Mouse (Mus musculus) heart, embryonic 11.5 days (tissue): ENCODE measurements around the gene Atg7. TPM values are rescaled to one million over a fixed set of nuclear protein-coding genes. Genes with fewer than 3 reads are reported as not detected.

Source experiments
- ATAC-seq: fragments of 200-750 bp; cut with Nextera tagmentation; replicated peaks from 2 replicates; pipeline ENCODE4 v1.8.0; 2017; ENCODE audit warnings: moderate library complexity; ENCODE audit not compliant: insufficient number of reproducible peaks, low FRiP score, low TSS enrichment
- H3K27ac ChIP-seq: fragments of 300-500 bp; sonication (generic); 2 replicates; pipeline ENCODE4 v1.5.1; 2014; ENCODE audit warnings: mild to moderate bottlenecking, low read depth, low read length
- H3K27me3 ChIP-seq: fragments of 300-500 bp; sonication (generic); 2 replicates; pipeline ENCODE4 v1.6.1; 2014; ENCODE audit warnings: mild to moderate bottlenecking, low read length, mixed read lengths; ENCODE audit not compliant: control insufficient read depth, insufficient read depth
- H3K36me3 ChIP-seq: fragments of 300-500 bp; sonication (generic); 2 replicates; pipeline ENCODE4 v1.6.1; 2014; ENCODE audit warnings: mild to moderate bottlenecking, low read length, moderate library complexity, mixed read lengths; ENCODE audit not compliant: control insufficient read depth, insufficient read depth
- H3K4me1 ChIP-seq: fragments of 300-500 bp; sonication (generic); 2 replicates; pipeline ENCODE4 v1.6.1; 2014; ENCODE audit warnings: low read length; ENCODE audit not compliant: control insufficient read depth, insufficient read depth
- H3K4me2 ChIP-seq: fragments of 300-500 bp; sonication (generic); 2 replicates; pipeline ENCODE4 v1.6.1; 2014; ENCODE audit warnings: mild to moderate bottlenecking, moderate library complexity
- H3K4me3 ChIP-seq: fragments of 300-500 bp; sonication (generic); 2 replicates; pipeline ENCODE4 v1.5.1; 2014; ENCODE audit warnings: low read depth, low read length
- H3K9ac ChIP-seq: fragments of 300-500 bp; sonication (generic); 2 replicates; pipeline ENCODE4 v1.6.1; 2014; ENCODE audit warnings: mild to moderate bottlenecking, low read depth, low read length, moderate library complexity
- H3K9me3 ChIP-seq: fragments of 300-500 bp; sonication (generic); replicated peaks from 2 replicates; pipeline ENCODE4 v1.6.1; 2016; ENCODE audit warnings: low read length; ENCODE audit not compliant: control insufficient read depth
- WGBS: fragments of 180-500 bp; shearing (Covaris S2); extraction: QIAGEN DNeasy Blood & Tissue Kit; methylation state at CpG from one replicate; pipeline ENCODE4 v1.1.7; 2014; ENCODE audit not compliant: insufficient replicate concordance; 5-methylcytosine and 5-hydroxymethylcytosine counted together
- polyA plus RNA-seq: library from polyadenylated mRNA; unstranded; fragments of >200 nt; fragmentation: Nextera tagmentation; extraction: Ambion mirVana; gene quantifications from 2 replicates; pipeline ENCODE4 v1.2.1, GENCODE M21; 2014

Atg7 gene
- polyA plus RNA-seq, 1 experiment from 2014 or later, result 16.9 TPM

DNA sequence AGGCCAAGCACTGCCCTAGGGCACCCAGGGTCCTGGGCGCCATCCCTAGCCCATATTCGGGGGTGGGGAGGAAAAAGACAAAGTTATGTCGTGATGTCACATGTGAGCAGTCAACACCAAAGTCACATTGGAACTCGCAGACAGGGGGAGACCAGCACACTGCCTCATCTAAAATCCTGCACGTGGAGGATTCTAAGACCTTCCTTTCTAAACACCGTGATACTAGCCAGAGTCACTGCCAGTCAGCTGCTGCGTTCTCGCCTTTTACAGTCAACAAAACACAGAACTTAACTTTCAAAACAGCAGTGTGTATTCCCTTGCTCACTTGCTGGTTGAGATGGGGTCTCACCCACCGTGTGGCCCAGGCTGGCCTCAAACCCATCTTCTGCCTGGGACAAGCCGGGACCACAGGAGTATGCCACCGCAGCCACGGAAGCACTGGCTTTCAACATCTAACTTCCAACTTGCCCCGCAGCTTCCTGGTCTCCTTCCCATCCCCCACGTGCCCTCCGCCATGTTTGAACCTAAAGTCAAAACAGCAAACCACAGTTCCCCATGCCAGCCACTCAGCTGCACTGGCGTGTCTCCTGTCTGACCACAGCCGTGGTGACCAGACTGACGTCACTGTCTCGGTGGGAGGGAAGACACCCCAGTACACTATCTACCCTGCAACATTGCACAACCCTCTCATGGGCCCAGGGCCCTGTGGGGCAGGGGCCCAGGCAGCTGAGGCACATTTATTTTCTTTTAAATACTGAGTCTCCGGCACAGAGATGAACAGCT, 250.7 kb downstream of the Atg7 start:
- peaks cover 4% of the 10 kb centered on the region; the same call in 1 of the 2 replicates for H3K36me3 ChIP-seq
- H3K27ac ChIP-seq, result peak overlapping the region; percentile 32; the same call in 1 of the 2 replicates
- H3K9ac ChIP-seq, result no peak overlapping the region
- no peaks in the 10 kb centered on the region for H3K27me3 ChIP-seq
- H3K4me3 ChIP-seq, result no peak overlapping the region
- ATAC-seq, result peak; percentile 70
- WGBS, result 57% methylated on average over 20 of the region's 20 CpGs
- peaks cover 70% of the 10 kb centered on the region for H3K4me1 ChIP-seq
- H3K4me2 ChIP-seq, result no peak overlapping the region
- H3K9me3 ChIP-seq, result no peaks in the 10 kb centered on the region

GRCm38 (mm10) chr6:114894548-114895106, 251.7 kb downstream of the Atg7 start:
- no peak overlapping the region for H3K4me3 ChIP-seq
- H3K4me2 ChIP-seq, result no peak overlapping the region
- no peaks in the 10 kb centered on the region for H3K9me3 ChIP-seq
- WGBS, result 47% methylated on average over 4 of the region's 4 CpGs
- H3K4me1 ChIP-seq, result peaks cover 71% of the 10 kb centered on the region
- H3K27me3 ChIP-seq, result no peaks in the 10 kb centered on the region
- H3K9ac ChIP-seq, result no peak overlapping the region
- H3K36me3 ChIP-seq, result peaks cover 4% of the 10 kb centered on the region; the same call in 1 of the 2 replicates
- peak overlapping the region; percentile 32; the same call in 1 of the 2 replicates for H3K27ac ChIP-seq
- no peak for ATAC-seq

- no peak for ATAC-seq
- no peaks in the 10 kb centered on the region for H3K27me3 ChIP-seq
- WGBS, result 92% methylated on average over 7 of the region's 7 CpGs
- no peak overlapping the region for H3K4me2 ChIP-seq
- no peak overlapping the region for H3K4me3 ChIP-seq
- no peak overlapping the region for H3K9ac ChIP-seq
- H3K36me3 ChIP-seq, result peaks cover 4% of the 10 kb centered on the region; the same call in 1 of the 2 replicates
- no peak overlapping the region for H3K27ac ChIP-seq
- no peaks in the 10 kb centered on the region for H3K9me3 ChIP-seq
- H3K4me1 ChIP-seq, result peaks cover 74% of the 10 kb centered on the region
Measured at GRCm38 (mm10) chr6:114895191-114895590, 252.3 kb downstream of the Atg7 start.

DNA sequence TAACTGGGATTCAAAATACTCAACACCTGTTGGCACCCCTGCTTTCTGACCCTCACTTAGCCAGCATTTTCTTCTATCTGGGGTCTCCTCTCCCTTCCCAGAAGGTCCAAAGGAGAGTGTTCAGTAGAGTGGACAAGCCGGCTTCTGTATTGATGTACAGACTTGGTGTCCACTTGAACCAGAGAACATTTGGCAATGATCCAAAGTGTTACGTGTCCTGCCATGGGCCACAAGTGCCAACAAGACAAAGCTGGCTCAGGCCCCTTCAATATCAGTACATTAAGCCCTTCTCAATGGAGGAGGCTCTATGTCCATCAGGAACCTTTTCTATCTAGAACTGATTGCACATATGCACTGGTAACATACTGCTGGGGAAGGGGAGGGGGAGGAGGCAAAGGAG, 253.4 kb downstream of the Atg7 start:
- 48% methylated on average over 2 of the region's 2 CpGs for WGBS
- Histone ChIP-seq H3K27ac (no peak overlapping the region), H3K4me2 (no peak overlapping the region), H3K4me3 (no peak overlapping the region), H3K27me3 (no peaks in the 10 kb centered on the region), H3K36me3 (0 out of 2 replicates have a peak, but pooled peaks cover 4% of the 10 kb centered on the region), H3K9me3 (no peaks in the 10 kb centered on the region), H3K9ac (no peak overlapping the region), H3K4me1 (peaks cover 74% of the 10 kb centered on the region)
- ATAC-seq, result no peak

DNA sequence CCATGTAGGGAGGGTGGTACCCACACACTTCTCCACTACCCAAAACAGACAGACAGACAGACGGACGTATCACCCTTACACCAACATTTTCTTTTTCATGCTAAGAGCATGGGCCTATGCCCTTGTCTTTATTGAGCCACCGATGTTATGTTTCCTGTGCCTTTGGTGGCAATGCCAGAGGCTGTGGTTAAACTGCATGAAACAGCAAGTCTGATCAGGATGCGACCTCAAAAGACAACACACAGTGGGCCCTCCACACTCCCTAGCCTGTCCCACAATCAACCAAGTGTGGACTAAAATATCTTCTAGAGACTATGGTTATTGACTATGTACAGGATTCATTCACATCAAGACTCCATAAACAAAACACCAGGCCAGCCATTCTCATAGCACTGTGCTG, 256.1 kb downstream of the Atg7 start:
- H3K27me3 ChIP-seq, result no peaks in the 10 kb centered on the region
- H3K4me1 ChIP-seq, result peaks cover 74% of the 10 kb centered on the region
- ATAC-seq, result no peak
- H3K9ac ChIP-seq, result 0 out of 2 replicates have a peak overlapping the region, but pooled peaks have one; percentile 30
- 89% methylated on average over 4 of the region's 4 CpGs for WGBS
- no peak overlapping the region for H3K4me3 ChIP-seq
- H3K4me2 ChIP-seq, result no peak overlapping the region
- H3K27ac ChIP-seq, result peak overlapping the region; percentile 90
- 0 out of 2 replicates have a peak, but pooled peaks cover 4% of the 10 kb centered on the region for H3K36me3 ChIP-seq
- no peaks in the 10 kb centered on the region for H3K9me3 ChIP-seq

DNA sequence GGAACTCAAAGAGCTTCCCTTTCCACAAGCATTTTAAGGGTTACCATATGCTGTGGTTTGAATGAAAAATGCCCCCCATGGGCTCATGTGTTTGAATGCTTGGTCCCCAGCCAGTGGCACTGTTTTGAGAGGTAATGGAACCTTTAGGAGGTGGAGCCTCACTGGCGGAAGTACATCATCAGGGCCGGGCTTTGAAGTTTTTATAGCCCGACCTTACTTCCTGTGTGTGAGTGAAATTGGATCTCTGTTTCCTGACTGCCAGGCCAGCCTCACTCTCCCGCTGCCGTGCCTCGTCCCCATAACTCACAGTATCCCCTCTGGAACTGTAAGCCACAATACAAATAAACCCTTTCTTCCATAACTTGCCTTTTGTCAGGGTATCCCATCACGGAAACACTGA, 256.8 kb downstream of the Atg7 start:
- Histone ChIP-seq H3K4me3 (0 out of 2 replicates have a peak overlapping the region, but pooled peaks have one; percentile 10), H3K4me2 (peak overlapping the region; percentile 63), H3K27me3 (no peaks in the 10 kb centered on the region), H3K27ac (peak overlapping the region; percentile 90), H3K9ac (0 out of 2 replicates have a peak overlapping the region, but pooled peaks have one; percentile 30), H3K4me1 (peaks cover 74% of the 10 kb centered on the region), H3K9me3 (no peaks in the 10 kb centered on the region), H3K36me3 (0 out of 2 replicates have a peak, but pooled peaks cover 4% of the 10 kb centered on the region)
- no peak for ATAC-seq
- WGBS, result 25% methylated on average over 7 of the region's 7 CpGs

- Histone ChIP-seq H3K4me3 (0 out of 2 replicates have a peak overlapping the region, but pooled peaks have one; percentile 10), H3K4me1 (peaks cover 75% of the 10 kb centered on the region), H3K27ac (peak overlapping the region; percentile 90), H3K9ac (peak overlapping the region; percentile 44; the same call in 1 of the 2 replicates), H3K36me3 (0 out of 2 replicates have a peak, but pooled peaks cover 3% of the 10 kb centered on the region), H3K4me2 (peak overlapping the region; percentile 63), H3K27me3 (no peaks in the 10 kb centered on the region), H3K9me3 (no peaks in the 10 kb centered on the region)
- ATAC-seq, result no peak
- WGBS, result 31% methylated on average over 10 of the region's 10 CpGs
Measured at GRCm38 (mm10) chr6:114900194-114900593, 257.3 kb downstream of the Atg7 start.

GRCm38 (mm10) chr6:114901321-114901824, 258.5 kb downstream of the Atg7 start:
- Histone ChIP-seq H3K27me3 (no peaks in the 10 kb centered on the region), H3K9ac (0 out of 2 replicates have a peak overlapping the region, but pooled peaks have one; percentile 49), H3K4me3 (peak overlapping the region; percentile 19), H3K9me3 (no peaks in the 10 kb centered on the region), H3K36me3 (no peaks in the 10 kb centered on the region), H3K4me2 (peak overlapping the region; percentile 63), H3K27ac (peak overlapping the region; percentile 90), H3K4me1 (peaks cover 85% of the 10 kb centered on the region)
- under 1% methylated on average over 12 of the region's 12 CpGs for WGBS
- ATAC-seq, result peak; percentile 85
